Comparison of ENCODE assay signal across 26 mouse cellular contexts in genomic region chr12:83470085-83470484, GRCm38 (mm10).
"Had no signal": no experiment of that assay in that cellular context is flagged by ENCODE, and none has a peak within 500 bp of the region (broad histone marks: within the 10 kb centered on the region; RNA-seq: fewer than 3 reads in every experiment).

No protein-coding gene starts in this region.

- H3K9me3 ChIP-seq: heart, embryonic 12.5 days; hindbrain, embryonic 10.5 days; hindbrain, embryonic 12.5 days; intestine, embryonic 15.5 days; limb, embryonic 10.5 days; limb, embryonic 12.5 days; liver, embryonic 13.5 days; liver, embryonic 15.5 days had no signal

- H3K4me2 ChIP-seq: heart, embryonic 12.5 days; hindbrain, embryonic 12.5 days; hindbrain, embryonic 14.5 days; intestine, embryonic 15.5 days; limb, embryonic 12.5 days; liver, embryonic 11.5 days; liver, embryonic 13.5 days; liver, embryonic 15.5 days had no signal

- ATAC-seq: forebrain, embryonic 16.5 days; hindbrain, embryonic 16.5 days; inflammation-experienced regulatory T-cells, adult 6 months; intestine, embryonic 15.5 days; intestine, postnatal 0 days; liver, postnatal 0 days had no signal

- H3K36me3 ChIP-seq: heart, embryonic 12.5 days; hindbrain, embryonic 10.5 days; hindbrain, embryonic 12.5 days; intestine, embryonic 15.5 days; limb, embryonic 10.5 days; limb, embryonic 12.5 days; liver, embryonic 13.5 days; liver, embryonic 15.5 days had no signal

- DNase-seq: gastrocnemius, adult 2 months; gastrocnemius, postnatal 10 days; gastrocnemius, postnatal 25 days; heart, adult 18-20 months; heart, postnatal 10 days; heart, postnatal 4 days; kidney, postnatal 14 days; kidney, postnatal 4 days; liver; liver, embryonic 13.5 days; liver, postnatal 0 days had no signal

- H3K4me3 ChIP-seq: gastrocnemius, adult 2 months; heart, embryonic 12.5 days; hindbrain, embryonic 10.5 days; hindbrain, embryonic 12.5 days; intestine, embryonic 15.5 days; layer of hippocampus, adult 2 months; left cerebral cortex, adult 2 months; limb, embryonic 10.5 days; limb, embryonic 12.5 days; liver, embryonic 13.5 days; liver, embryonic 15.5 days had no signal

- H3K27me3 ChIP-seq: heart, embryonic 12.5 days; hindbrain, embryonic 12.5 days; intestine, embryonic 15.5 days had no signal

- H3K27ac ChIP-seq: gastrocnemius, adult 2 months; hindbrain, embryonic 10.5 days; hindbrain, embryonic 12.5 days; hindbrain, embryonic 14.5 days; intestine, embryonic 15.5 days; layer of hippocampus, adult 2 months; left cerebral cortex, adult 2 months; limb, embryonic 10.5 days; limb, embryonic 12.5 days; liver, embryonic 13.5 days; liver, embryonic 15.5 days had no signal

- H3K9ac ChIP-seq: heart, embryonic 12.5 days; hindbrain, embryonic 12.5 days; hindbrain, embryonic 14.5 days; intestine, embryonic 15.5 days; limb, embryonic 12.5 days; liver, embryonic 13.5 days; liver, embryonic 15.5 days; liver, postnatal 0 days had no signal
